Mouse (Mus musculus) WW6 (cell line): Measurements from ENCODE around the gene Kcnrg.
A peak's percentile ranks its signal among the peaks of the same experiment; 100 is the strongest.

Experiments
- DNase-seq: peaks from one replicate; pipeline ENCODE4 v3.0.0-alpha.2; 2013; ENCODE audit warnings: low read depth, low spot score

Kcnrg gene

DNA sequence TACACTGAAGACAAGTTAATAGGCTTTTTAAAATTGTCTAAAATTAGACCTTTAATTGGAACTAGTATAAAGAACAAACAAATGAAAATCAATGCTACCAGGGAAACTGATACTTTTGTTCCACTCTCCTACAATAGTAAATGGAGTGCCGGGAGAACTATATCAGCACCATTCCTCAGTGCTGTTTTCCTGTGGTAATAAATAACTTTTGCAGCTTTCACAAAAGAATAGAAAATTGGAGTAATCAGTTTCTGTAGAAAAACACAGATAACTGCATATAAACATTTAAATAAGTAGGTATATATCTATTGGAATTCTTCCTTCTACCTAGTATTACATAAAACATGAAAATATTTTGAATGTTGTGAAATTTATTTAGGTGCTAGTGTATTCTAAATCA, 38.3 kb downstream of the Kcnrg start:
- DNase-seq, result no peak

DNA sequence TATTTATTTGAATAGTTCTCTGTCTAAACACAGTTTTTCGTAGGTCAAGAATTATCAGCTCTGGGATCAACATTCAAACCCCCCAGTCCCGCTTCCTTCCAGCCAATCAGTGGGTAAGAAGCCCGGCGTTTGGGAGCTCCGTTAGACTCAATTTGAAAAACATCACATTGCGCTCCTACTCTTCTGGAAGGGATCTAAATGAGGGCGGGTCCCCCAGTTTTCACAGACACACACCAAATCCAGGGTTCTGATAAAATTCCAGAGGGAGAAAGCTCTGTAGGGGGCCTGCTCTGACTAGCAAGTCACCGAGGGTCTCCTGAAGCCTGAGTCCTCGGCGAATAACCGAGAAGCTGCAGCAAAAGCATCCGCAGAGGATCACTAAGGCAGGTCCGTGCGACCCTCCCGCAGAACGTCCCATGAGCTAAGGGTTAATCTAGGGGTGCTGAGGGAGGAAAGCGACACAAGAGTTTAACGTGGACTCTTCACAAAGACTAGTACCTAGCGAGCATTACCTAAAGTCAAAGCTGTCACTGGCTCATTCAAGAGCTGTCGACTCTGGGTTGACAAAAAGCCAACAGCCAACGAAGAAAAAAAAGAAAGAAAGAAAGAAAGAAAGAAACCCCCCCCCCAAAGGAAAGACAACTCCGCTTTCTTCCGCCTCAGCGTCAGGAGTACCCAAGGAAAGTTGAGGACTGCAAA, 40.1 kb downstream of the Kcnrg start:
- no peak for DNase-seq

DNA sequence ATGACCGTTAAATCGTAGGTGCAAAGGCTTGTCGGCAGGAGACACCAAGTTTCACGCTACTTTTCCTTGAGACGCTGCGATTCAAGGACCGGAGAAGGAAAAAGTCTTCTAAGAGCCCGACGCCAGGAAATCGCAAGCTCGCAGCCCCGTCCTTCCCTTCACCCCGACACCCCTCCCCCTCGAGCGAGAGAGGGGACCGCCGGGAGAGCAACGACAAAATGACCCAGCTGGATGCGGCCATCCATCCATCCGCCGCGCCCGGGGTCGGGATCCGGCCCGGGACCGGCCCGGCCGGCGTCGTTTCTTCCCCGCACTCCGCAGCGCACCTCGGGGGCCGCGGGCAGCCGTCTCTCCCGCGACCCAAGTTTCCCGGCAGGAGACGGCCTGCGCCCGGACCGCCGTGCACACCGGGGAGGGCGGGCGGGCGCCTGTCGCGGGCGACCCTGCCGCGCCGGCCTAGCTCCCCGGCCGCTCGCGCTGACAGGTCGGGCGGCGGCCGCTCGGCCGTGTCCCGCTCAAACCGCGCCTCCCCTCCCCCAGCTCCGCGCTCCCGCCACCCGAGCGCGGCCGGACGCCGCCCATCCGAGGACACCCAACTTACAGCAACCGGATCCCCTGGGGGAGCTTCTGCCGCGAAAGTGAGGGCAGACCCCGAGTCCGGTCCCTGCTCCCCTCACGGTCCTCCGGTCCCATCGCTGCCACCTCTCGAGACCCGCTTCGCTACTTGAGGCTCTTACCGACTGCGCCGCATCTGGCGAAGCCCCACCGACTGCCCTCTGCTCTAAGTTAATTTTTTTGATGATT, 40.8 kb downstream of the Kcnrg start:
- DNase-seq, result no peak

- DNase-seq, result peak; percentile 95
These were observed 41.6 kb downstream of the Kcnrg start for GRCm38 (mm10) chr14:61648685-61649504.

- no peak for DNase-seq
These were observed 43.2 kb downstream of the Kcnrg start for GRCm38 (mm10) chr14:61650291-61650960.

DNA sequence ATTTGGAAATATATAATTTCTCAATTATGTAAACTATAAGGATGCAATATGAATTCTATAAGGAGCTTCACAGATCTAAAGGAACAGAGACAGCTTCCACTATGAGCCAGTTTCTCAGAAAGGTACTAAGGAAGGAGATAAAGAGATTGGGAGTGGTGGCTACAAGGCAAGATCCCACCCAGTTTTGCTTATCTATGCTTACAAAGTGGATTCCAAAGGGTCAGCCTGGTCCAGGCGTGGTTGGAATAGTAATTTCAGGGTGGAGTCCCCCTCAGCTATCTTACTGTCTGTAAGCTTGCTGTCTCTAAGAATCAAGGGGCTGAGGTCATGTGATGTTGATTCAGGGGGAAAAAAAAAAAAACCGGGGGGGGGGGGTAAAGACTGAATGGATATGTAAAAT, 49.2 kb downstream of the Kcnrg start:
- no peak for DNase-seq

DNA sequence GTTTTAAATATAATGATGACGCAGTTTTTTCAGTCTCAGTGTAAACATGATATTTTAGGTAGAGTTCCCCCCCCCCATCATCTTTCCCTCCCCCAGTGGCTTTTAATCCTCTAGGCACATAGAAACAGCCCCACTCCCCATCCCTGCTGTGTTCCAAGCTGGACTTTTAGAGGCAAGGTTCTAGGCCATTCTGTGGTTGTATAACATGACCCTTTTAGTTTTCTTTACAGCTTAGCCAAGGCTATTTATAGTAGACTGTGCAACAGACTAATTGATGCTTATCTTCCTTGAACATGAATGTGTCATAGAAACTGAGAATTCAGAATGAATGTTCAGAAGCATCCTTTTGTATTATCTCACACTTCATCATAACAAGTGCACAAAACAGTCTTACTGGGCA, 54.2 kb downstream of the Kcnrg start:
- DNase-seq, result no peak

GRCm38 (mm10) chr14:61662307-61662706, 55.0 kb downstream of the Kcnrg start:
- no peak for DNase-seq
